Mouse (Mus musculus): ENCODE measurements around the gene Synpo2l. TPM values are rescaled to one million over a fixed set of nuclear protein-coding genes. Genes with fewer than 3 reads are reported as not detected.

The Synpo2l gene
- polyA plus RNA-seq, 1 experiment from 2014 or later = 0.19 TPM

GRCm38 (mm10) chr14:20622412-20622811 lies 45.7 kb downstream of the Synpo2l start:
- no peak for ATAC-seq (ENCODE audit: low read depth)
- Histone ChIP-seq H3K27me3 (ENCODE audit: control insufficient read depth, insufficient read depth, low read length) (no peaks in the 10 kb centered on the region), H3K4me2 (ENCODE audit: low read depth, low read length) (no peak overlapping the region), H3K36me3 (ENCODE audit: control insufficient read depth, insufficient read depth, low read length) (no peaks in the 10 kb centered on the region), H3K4me1 (ENCODE audit: control insufficient read depth, insufficient read depth, low read length) (no peaks in the 10 kb centered on the region), H3K4me3 (ENCODE audit: low read depth, low read length) (no peak overlapping the region), H3K9me3 (ENCODE audit: control insufficient read depth, low read length) (no peaks in the 10 kb centered on the region), H3K9ac (replicated peaks; ENCODE audit: low read depth, low read length) (no peak overlapping the region), H3K27ac (ENCODE audit: low read depth, low read length) (no peak overlapping the region)
- WGBS = 90% methylated on average over 2 of the region's 2 CpGs

GRCm38 (mm10) chr14:20621903-20622302 lies 46.3 kb downstream of the Synpo2l start:
- H3K9me3 ChIP-seq (ENCODE audit: control insufficient read depth, low read length) = no peaks in the 10 kb centered on the region
- H3K36me3 ChIP-seq (ENCODE audit: control insufficient read depth, insufficient read depth, low read length) = no peaks in the 10 kb centered on the region
- H3K4me1 ChIP-seq (ENCODE audit: control insufficient read depth, insufficient read depth, low read length) = no peaks in the 10 kb centered on the region
- 91% methylated on average over 2 of the region's 2 CpGs for WGBS
- H3K4me3 ChIP-seq (ENCODE audit: low read depth, low read length) = no peak overlapping the region
- ATAC-seq (ENCODE audit: low read depth) = no peak
- no peak overlapping the region for H3K9ac ChIP-seq (replicated peaks; ENCODE audit: low read depth, low read length)
- no peak overlapping the region for H3K27ac ChIP-seq (ENCODE audit: low read depth, low read length)
- H3K4me2 ChIP-seq (ENCODE audit: low read depth, low read length) = no peak overlapping the region
- H3K27me3 ChIP-seq (ENCODE audit: control insufficient read depth, insufficient read depth, low read length) = no peaks in the 10 kb centered on the region

- Histone ChIP-seq H3K27me3 (ENCODE audit: control insufficient read depth, insufficient read depth, low read length) (no peaks in the 10 kb centered on the region), H3K27ac (ENCODE audit: low read depth, low read length) (no peak overlapping the region), H3K36me3 (ENCODE audit: control insufficient read depth, insufficient read depth, low read length) (no peaks in the 10 kb centered on the region), H3K4me2 (ENCODE audit: low read depth, low read length) (no peak overlapping the region), H3K4me1 (ENCODE audit: control insufficient read depth, insufficient read depth, low read length) (no peaks in the 10 kb centered on the region), H3K4me3 (ENCODE audit: low read depth, low read length) (no peak overlapping the region), H3K9me3 (ENCODE audit: control insufficient read depth, low read length) (no peaks in the 10 kb centered on the region), H3K9ac (replicated peaks; ENCODE audit: low read depth, low read length) (no peak overlapping the region)
- ATAC-seq (ENCODE audit: low read depth) = no peak
Observed at GRCm38 (mm10) chr14:20619131-20619530, 49.0 kb downstream of the Synpo2l start.

GRCm38 (mm10) chr14:20618211-20618610 lies 49.9 kb downstream of the Synpo2l start:
- ATAC-seq (ENCODE audit: low read depth) = no peak
- H3K4me1 ChIP-seq (ENCODE audit: control insufficient read depth, insufficient read depth, low read length) = no peaks in the 10 kb centered on the region
- H3K9me3 ChIP-seq (ENCODE audit: control insufficient read depth, low read length) = no peaks in the 10 kb centered on the region
- no peak overlapping the region for H3K27ac ChIP-seq (ENCODE audit: low read depth, low read length)
- no peak overlapping the region for H3K4me3 ChIP-seq (ENCODE audit: low read depth, low read length)
- H3K27me3 ChIP-seq (ENCODE audit: control insufficient read depth, insufficient read depth, low read length) = no peaks in the 10 kb centered on the region
- H3K4me2 ChIP-seq (ENCODE audit: low read depth, low read length) = no peak overlapping the region
- no peak overlapping the region for H3K9ac ChIP-seq (replicated peaks; ENCODE audit: low read depth, low read length)
- no peaks in the 10 kb centered on the region for H3K36me3 ChIP-seq (ENCODE audit: control insufficient read depth, insufficient read depth, low read length)
- WGBS = 68% methylated on average over 5 of the region's 5 CpGs

GRCm38 (mm10) chr14:20616421-20616820 lies 51.7 kb downstream of the Synpo2l start:
- H3K4me1 ChIP-seq (ENCODE audit: control insufficient read depth, insufficient read depth, low read length) = no peaks in the 10 kb centered on the region
- H3K27ac ChIP-seq (ENCODE audit: low read depth, low read length) = no peak overlapping the region
- no peak overlapping the region for H3K9ac ChIP-seq (replicated peaks; ENCODE audit: low read depth, low read length)
- no peak overlapping the region for H3K4me3 ChIP-seq (ENCODE audit: low read depth, low read length)
- ATAC-seq (ENCODE audit: low read depth) = no peak
- WGBS = 14% methylated on average over 2 of the region's 2 CpGs
- H3K9me3 ChIP-seq (ENCODE audit: control insufficient read depth, low read length) = no peaks in the 10 kb centered on the region
- H3K4me2 ChIP-seq (ENCODE audit: low read depth, low read length) = no peak overlapping the region
- no peaks in the 10 kb centered on the region for H3K36me3 ChIP-seq (ENCODE audit: control insufficient read depth, insufficient read depth, low read length)
- H3K27me3 ChIP-seq (ENCODE audit: control insufficient read depth, insufficient read depth, low read length) = no peaks in the 10 kb centered on the region

- Histone ChIP-seq H3K27me3 (ENCODE audit: control insufficient read depth, insufficient read depth, low read length) (no peaks in the 10 kb centered on the region), H3K27ac (ENCODE audit: low read depth, low read length) (no peak overlapping the region), H3K9me3 (ENCODE audit: control insufficient read depth, low read length) (no peaks in the 10 kb centered on the region), H3K36me3 (ENCODE audit: control insufficient read depth, insufficient read depth, low read length) (no peaks in the 10 kb centered on the region), H3K4me2 (ENCODE audit: low read depth, low read length) (no peak overlapping the region), H3K4me1 (ENCODE audit: control insufficient read depth, insufficient read depth, low read length) (no peaks in the 10 kb centered on the region), H3K4me3 (ENCODE audit: low read depth, low read length) (no peak overlapping the region), H3K9ac (replicated peaks; ENCODE audit: low read depth, low read length) (no peak overlapping the region)
- WGBS = 100% methylated on average over 2 of the region's 2 CpGs
- no peak for ATAC-seq (ENCODE audit: low read depth)
Observed at GRCm38 (mm10) chr14:20615075-20615474, 53.1 kb downstream of the Synpo2l start.

- H3K27me3 ChIP-seq (ENCODE audit: control insufficient read depth, insufficient read depth, low read length) = no peaks in the 10 kb centered on the region
- no peak overlapping the region for H3K9ac ChIP-seq (replicated peaks; ENCODE audit: low read depth, low read length)
- H3K27ac ChIP-seq (ENCODE audit: low read depth, low read length) = no peak overlapping the region
- WGBS = 97% methylated on average over 1 of the region's 1 CpGs
- H3K9me3 ChIP-seq (ENCODE audit: control insufficient read depth, low read length) = no peaks in the 10 kb centered on the region
- no peak overlapping the region for H3K4me2 ChIP-seq (ENCODE audit: low read depth, low read length)
- ATAC-seq (ENCODE audit: low read depth) = no peak
- H3K4me3 ChIP-seq (ENCODE audit: low read depth, low read length) = no peak overlapping the region
- no peaks in the 10 kb centered on the region for H3K36me3 ChIP-seq (ENCODE audit: control insufficient read depth, insufficient read depth, low read length)
- H3K4me1 ChIP-seq (ENCODE audit: control insufficient read depth, insufficient read depth, low read length) = no peaks in the 10 kb centered on the region
Observed at GRCm38 (mm10) chr14:20612820-20613219, 55.3 kb downstream of the Synpo2l start.

GRCm38 (mm10) chr14:20610146-20610545 lies 58.0 kb downstream of the Synpo2l start:
- Histone ChIP-seq H3K4me1 (ENCODE audit: control insufficient read depth, insufficient read depth, low read length) (no peaks in the 10 kb centered on the region), H3K27me3 (ENCODE audit: control insufficient read depth, insufficient read depth, low read length) (no peaks in the 10 kb centered on the region), H3K9ac (replicated peaks; ENCODE audit: low read depth, low read length) (no peak overlapping the region), H3K4me3 (ENCODE audit: low read depth, low read length) (no peak overlapping the region), H3K4me2 (ENCODE audit: low read depth, low read length) (no peak overlapping the region), H3K9me3 (ENCODE audit: control insufficient read depth, low read length) (no peaks in the 10 kb centered on the region), H3K27ac (ENCODE audit: low read depth, low read length) (no peak overlapping the region), H3K36me3 (ENCODE audit: control insufficient read depth, insufficient read depth, low read length) (no peaks in the 10 kb centered on the region)
- WGBS = 87% methylated on average over 4 of the region's 4 CpGs
- ATAC-seq (ENCODE audit: low read depth) = no peak

- H3K4me1 ChIP-seq (ENCODE audit: control insufficient read depth, insufficient read depth, low read length) = no peaks in the 10 kb centered on the region
- WGBS = 92% methylated on average over 3 of the region's 3 CpGs
- no peak overlapping the region for H3K9ac ChIP-seq (replicated peaks; ENCODE audit: low read depth, low read length)
- ATAC-seq (ENCODE audit: low read depth) = no peak
- H3K27ac ChIP-seq (ENCODE audit: low read depth, low read length) = no peak overlapping the region
- no peak overlapping the region for H3K4me3 ChIP-seq (ENCODE audit: low read depth, low read length)
- no peaks in the 10 kb centered on the region for H3K9me3 ChIP-seq (ENCODE audit: control insufficient read depth, low read length)
- no peaks in the 10 kb centered on the region for H3K36me3 ChIP-seq (ENCODE audit: control insufficient read depth, insufficient read depth, low read length)
- H3K27me3 ChIP-seq (ENCODE audit: control insufficient read depth, insufficient read depth, low read length) = no peaks in the 10 kb centered on the region
- no peak overlapping the region for H3K4me2 ChIP-seq (ENCODE audit: low read depth, low read length)
Observed at GRCm38 (mm10) chr14:20609519-20609918, 58.6 kb downstream of the Synpo2l start.

Data from neural tube, embryonic 14.5 days (tissue).